Mouse (Mus musculus): Measurements from ENCODE around the gene Adipor2. TPM values are rescaled to one million over a fixed set of nuclear protein-coding genes. Genes with fewer than 3 reads are reported as not detected.

Adipor2 gene
- polyA plus RNA-seq, 1 experiment from 2014 or later, result 25.2 TPM

GRCm38 (mm10) chr6:119325978-119326377 is 91.5 kb downstream of the Adipor2 start:
- Histone ChIP-seq H3K4me1 (peaks cover 25% of the 10 kb centered on the region), H3K36me3 (no peaks in the 10 kb centered on the region), H3K27me3 (replicated peaks) (peaks cover 100% of the 10 kb centered on the region), H3K4me3 (no peak overlapping the region), H3K9me3 (no peaks in the 10 kb centered on the region), H3K4me2 (no peak overlapping the region), H3K27ac (replicated peaks) (no peak overlapping the region), H3K9ac (no peak overlapping the region)
- WGBS, result 66% methylated on average over 6 of the region's 6 CpGs
- ATAC-seq (ENCODE audit: extremely low read depth, insufficient number of reproducible peaks, low FRiP score, low TSS enrichment), result no peak

GRCm38 (mm10) chr6:119324776-119325175 is 92.7 kb downstream of the Adipor2 start:
- no peaks in the 10 kb centered on the region for H3K9me3 ChIP-seq
- 48% methylated on average over 10 of the region's 10 CpGs for WGBS
- no peak overlapping the region for H3K9ac ChIP-seq
- no peaks in the 10 kb centered on the region for H3K36me3 ChIP-seq
- H3K27me3 ChIP-seq (replicated peaks), result peaks cover 99% of the 10 kb centered on the region
- no peak overlapping the region for H3K4me2 ChIP-seq
- H3K4me3 ChIP-seq, result no peak overlapping the region
- H3K27ac ChIP-seq (replicated peaks), result no peak overlapping the region
- no peak for ATAC-seq (ENCODE audit: extremely low read depth, insufficient number of reproducible peaks, low FRiP score, low TSS enrichment)
- peaks cover 14% of the 10 kb centered on the region for H3K4me1 ChIP-seq

- H3K4me2 ChIP-seq, result no peak overlapping the region
- WGBS, result 66% methylated on average over 7 of the region's 7 CpGs
- H3K4me1 ChIP-seq, result no peaks in the 10 kb centered on the region
- H3K9ac ChIP-seq, result no peak overlapping the region
- no peak for ATAC-seq (ENCODE audit: extremely low read depth, insufficient number of reproducible peaks, low FRiP score, low TSS enrichment)
- H3K27me3 ChIP-seq (replicated peaks), result peaks cover 75% of the 10 kb centered on the region
- no peaks in the 10 kb centered on the region for H3K36me3 ChIP-seq
- no peak overlapping the region for H3K27ac ChIP-seq (replicated peaks)
- H3K4me3 ChIP-seq, result no peak overlapping the region
- H3K9me3 ChIP-seq, result no peaks in the 10 kb centered on the region
These were observed 95.8 kb downstream of the Adipor2 start for GRCm38 (mm10) chr6:119321752-119322151.

GRCm38 (mm10) chr6:119320481-119320880 is 97.0 kb downstream of the Adipor2 start:
- Histone ChIP-seq H3K4me2 (no peak overlapping the region), H3K4me3 (no peak overlapping the region), H3K27ac (replicated peaks) (no peak overlapping the region), H3K9ac (no peak overlapping the region), H3K27me3 (replicated peaks) (peaks cover 69% of the 10 kb centered on the region), H3K4me1 (no peaks in the 10 kb centered on the region), H3K9me3 (no peaks in the 10 kb centered on the region), H3K36me3 (no peaks in the 10 kb centered on the region)
- 28% methylated on average over 16 of the region's 16 CpGs for WGBS
- no peak for ATAC-seq (ENCODE audit: extremely low read depth, insufficient number of reproducible peaks, low FRiP score, low TSS enrichment)

GRCm38 (mm10) chr6:119319358-119319757 is 98.1 kb downstream of the Adipor2 start:
- no peaks in the 10 kb centered on the region for H3K9me3 ChIP-seq
- WGBS, result 70% methylated on average over 2 of the region's 2 CpGs

GRCm38 (mm10) chr6:119318732-119319131 is 98.8 kb downstream of the Adipor2 start:
- H3K9me3 ChIP-seq, result no peaks in the 10 kb centered on the region
- no peak overlapping the region for H3K9ac ChIP-seq
- no peak overlapping the region for H3K27ac ChIP-seq (replicated peaks)
- H3K4me1 ChIP-seq, result 0 out of 2 replicates have a peak, but pooled peaks cover 4% of the 10 kb centered on the region
- H3K27me3 ChIP-seq (replicated peaks), result peaks cover 59% of the 10 kb centered on the region
- no peaks in the 10 kb centered on the region for H3K36me3 ChIP-seq
- H3K4me2 ChIP-seq, result no peak overlapping the region
- WGBS, result 83% methylated on average over 9 of the region's 9 CpGs
- no peak for ATAC-seq (ENCODE audit: extremely low read depth, insufficient number of reproducible peaks, low FRiP score, low TSS enrichment)
- H3K4me3 ChIP-seq, result no peak overlapping the region

More at GRCm38 (mm10) chr6:119319358-119319757, 98.1 kb downstream of the Adipor2 start:
- no peak overlapping the region for H3K9ac ChIP-seq
- ATAC-seq (ENCODE audit: extremely low read depth, insufficient number of reproducible peaks, low FRiP score, low TSS enrichment), result no peak
- no peaks in the 10 kb centered on the region for H3K36me3 ChIP-seq
- no peak overlapping the region for H3K4me3 ChIP-seq
- H3K27ac ChIP-seq (replicated peaks), result no peak overlapping the region
- peaks cover 64% of the 10 kb centered on the region for H3K27me3 ChIP-seq (replicated peaks)
- H3K4me2 ChIP-seq, result no peak overlapping the region
- 0 out of 2 replicates have a peak, but pooled peaks cover 4% of the 10 kb centered on the region for H3K4me1 ChIP-seq

- H3K4me3 ChIP-seq, result no peak overlapping the region
- H3K27ac ChIP-seq (replicated peaks), result no peak overlapping the region
- ATAC-seq (ENCODE audit: extremely low read depth, insufficient number of reproducible peaks, low FRiP score, low TSS enrichment), result no peak
- peaks cover 29% of the 10 kb centered on the region for H3K27me3 ChIP-seq (replicated peaks)
- WGBS, result 34% methylated on average over 7 of the region's 7 CpGs
- no peak overlapping the region for H3K4me2 ChIP-seq
- H3K9me3 ChIP-seq, result no peaks in the 10 kb centered on the region
- H3K36me3 ChIP-seq, result no peaks in the 10 kb centered on the region
- no peak overlapping the region for H3K9ac ChIP-seq
- H3K4me1 ChIP-seq, result 0 out of 2 replicates have a peak, but pooled peaks cover 9% of the 10 kb centered on the region
These were observed 102.6 kb downstream of the Adipor2 start for GRCm38 (mm10) chr6:119314751-119315476.

- H3K36me3 ChIP-seq, result no peaks in the 10 kb centered on the region
- H3K4me1 ChIP-seq, result 0 out of 2 replicates have a peak, but pooled peaks cover 9% of the 10 kb centered on the region
- ATAC-seq (ENCODE audit: extremely low read depth, insufficient number of reproducible peaks, low FRiP score, low TSS enrichment), result no peak
- H3K27ac ChIP-seq (replicated peaks), result no peak overlapping the region
- no peak overlapping the region for H3K4me3 ChIP-seq
- WGBS, result 51% methylated on average over 14 of the region's 14 CpGs
- H3K4me2 ChIP-seq, result no peak overlapping the region
- H3K27me3 ChIP-seq (replicated peaks), result peaks cover 39% of the 10 kb centered on the region
- H3K9me3 ChIP-seq, result no peaks in the 10 kb centered on the region
- H3K9ac ChIP-seq, result no peak overlapping the region
These were observed 103.7 kb downstream of the Adipor2 start for GRCm38 (mm10) chr6:119313588-119314375.

- H3K9ac ChIP-seq, result no peak overlapping the region
- no peaks in the 10 kb centered on the region for H3K36me3 ChIP-seq
- peaks cover 40% of the 10 kb centered on the region for H3K27me3 ChIP-seq (replicated peaks)
- H3K9me3 ChIP-seq, result no peaks in the 10 kb centered on the region
- WGBS, result 49% methylated on average over 3 of the region's 3 CpGs
- no peak for ATAC-seq (ENCODE audit: extremely low read depth, insufficient number of reproducible peaks, low FRiP score, low TSS enrichment)
- 0 out of 2 replicates have a peak, but pooled peaks cover 9% of the 10 kb centered on the region for H3K4me1 ChIP-seq
- H3K4me2 ChIP-seq, result no peak overlapping the region
- H3K27ac ChIP-seq (replicated peaks), result no peak overlapping the region
- no peak overlapping the region for H3K4me3 ChIP-seq
These were observed 104.4 kb downstream of the Adipor2 start for GRCm38 (mm10) chr6:119313096-119313495.

GRCm38 (mm10) chr6:119312381-119312780 is 105.1 kb downstream of the Adipor2 start:
- Histone ChIP-seq H3K9ac (no peak overlapping the region), H3K4me1 (0 out of 2 replicates have a peak, but pooled peaks cover 9% of the 10 kb centered on the region), H3K36me3 (no peaks in the 10 kb centered on the region), H3K9me3 (no peaks in the 10 kb centered on the region), H3K27ac (replicated peaks) (no peak overlapping the region), H3K4me2 (no peak overlapping the region), H3K27me3 (replicated peaks) (peaks cover 47% of the 10 kb centered on the region), H3K4me3 (no peak overlapping the region)
- ATAC-seq (ENCODE audit: extremely low read depth, insufficient number of reproducible peaks, low FRiP score, low TSS enrichment), result no peak
- 69% methylated on average over 6 of the region's 6 CpGs for WGBS

- no peak overlapping the region for H3K4me2 ChIP-seq
- no peak overlapping the region for H3K27ac ChIP-seq (replicated peaks)
- no peak for ATAC-seq (ENCODE audit: extremely low read depth, insufficient number of reproducible peaks, low FRiP score, low TSS enrichment)
- no peaks in the 10 kb centered on the region for H3K36me3 ChIP-seq
- WGBS, result 52% methylated on average over 9 of the region's 9 CpGs
- H3K9me3 ChIP-seq, result no peaks in the 10 kb centered on the region
- H3K9ac ChIP-seq, result no peak overlapping the region
- H3K4me3 ChIP-seq, result no peak overlapping the region
- H3K4me1 ChIP-seq, result 0 out of 2 replicates have a peak, but pooled peaks cover 9% of the 10 kb centered on the region
- peaks cover 38% of the 10 kb centered on the region for H3K27me3 ChIP-seq (replicated peaks)
These were observed 107.3 kb downstream of the Adipor2 start for GRCm38 (mm10) chr6:119310176-119310575.

Data from heart, embryonic 13.5 days (tissue).